Mouse (Mus musculus) kidney, adult 2 months (tissue): ENCODE results near the gene Sh2b1.

Experiments
- CTCF ChIP-seq: fragments of 200-500 bp; conservative IDR thresholded peaks from 2 replicates; pipeline ENCODE4 v1.5.1; 2011; ENCODE audit warnings: low read depth, mild to moderate bottlenecking, control low read depth, low read length, moderate library complexity, mixed read lengths; ENCODE audit not compliant: insufficient read depth, insufficient read length
- POLR2A ChIP-seq: fragments of 200-500 bp; IDR thresholded peaks from one replicate; pipeline ENCODE4 v1.6.1; 2011; ENCODE audit warnings: low read depth, low read length, control low read depth

DNA sequence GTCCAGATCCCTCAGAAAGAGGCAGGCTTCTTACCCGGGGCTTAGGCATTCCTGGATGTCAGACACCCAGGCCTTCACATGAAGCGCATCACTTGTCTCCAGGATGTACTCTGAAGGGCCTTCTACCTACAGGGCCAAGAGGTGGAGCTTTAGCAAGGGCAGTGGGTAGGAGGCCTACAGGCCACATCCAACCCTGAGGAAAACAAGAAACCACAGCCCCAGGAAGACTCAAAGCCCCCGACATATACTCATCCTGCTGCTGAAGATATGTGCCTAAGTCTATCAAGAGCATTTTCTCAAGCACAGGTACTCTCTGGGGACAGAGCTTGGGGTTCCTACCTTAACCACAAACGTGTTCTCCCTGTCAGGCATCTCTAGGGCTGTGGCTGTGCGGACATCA, 3.9 kb downstream of the Sh2b1 start:
- TF ChIP-seq CTCF (no peak), POLR2A (no peak)
